Mouse (Mus musculus) kidney, postnatal 4 days (tissue): ENCODE measurements at regions not wholly inside any gene's neighbourhood (a gene's known extent, or its start where the extent isn't known, plus 50 kb on each side); places are given as distances from the start of the nearest gene placed in this dataset.

Experiments
- DNase-seq, 2 experiments: peaks; one replicate each; pipeline ENCODE4 v3.0.0; 2021; ENCODE audit warnings: mixed read lengths in 2 of 2

GRCm38 (mm10) chr14:62003013-62003781 lies 289.2 kb upstream of the Rnaseh2b start:
- DNase-seq, result peak; percentile 52 to 63

GRCm38 (mm10) chr14:62003797-62004196 lies 288.6 kb upstream of the Rnaseh2b start:
- DNase-seq, result no peak

GRCm38 (mm10) chr14:62008707-62009106 lies 283.7 kb upstream of the Rnaseh2b start:
- no peak for DNase-seq

GRCm38 (mm10) chr14:62018804-62019203 lies 273.6 kb upstream of the Rnaseh2b start:
- no peak for DNase-seq

GRCm38 (mm10) chr14:62020996-62021395 lies 271.4 kb upstream of the Rnaseh2b start:
- no peak for DNase-seq

GRCm38 (mm10) chr14:62022193-62022592 lies 270.2 kb upstream of the Rnaseh2b start:
- DNase-seq, result no peak

GRCm38 (mm10) chr14:62023022-62023421 lies 269.4 kb upstream of the Rnaseh2b start:
- DNase-seq, result peak; percentile 36 to 56

- DNase-seq, result no peak
Measured at GRCm38 (mm10) chr14:62027751-62028279, 264.6 kb upstream of the Rnaseh2b start.

- DNase-seq, result no peak
Measured at GRCm38 (mm10) chr14:62030059-62030458, 262.3 kb upstream of the Rnaseh2b start.

GRCm38 (mm10) chr14:62033661-62034060 lies 258.7 kb upstream of the Rnaseh2b start:
- DNase-seq, result no peak

GRCm38 (mm10) chr14:62034664-62035063 lies 257.7 kb upstream of the Rnaseh2b start:
- DNase-seq, result no peak

GRCm38 (mm10) chr14:62035416-62035815 lies 257.0 kb upstream of the Rnaseh2b start:
- no peak for DNase-seq

GRCm38 (mm10) chr14:62037514-62037913 lies 254.9 kb upstream of the Rnaseh2b start:
- DNase-seq, result no peak

GRCm38 (mm10) chr14:62037917-62038316 lies 254.5 kb upstream of the Rnaseh2b start:
- no peak for DNase-seq

- peak; percentile 82 to 85 for DNase-seq
Measured at GRCm38 (mm10) chr14:62042305-62043116, 249.9 kb upstream of the Rnaseh2b start.

- no peak for DNase-seq
Measured at GRCm38 (mm10) chr14:62043117-62043422, 249.3 kb upstream of the Rnaseh2b start.

- DNase-seq, result no peak
Measured at GRCm38 (mm10) chr14:62050941-62051340, 241.4 kb upstream of the Rnaseh2b start.

- no peak for DNase-seq
Measured at GRCm38 (mm10) chr14:62051923-62052322, 240.5 kb upstream of the Rnaseh2b start.

- no peak for DNase-seq
Measured at GRCm38 (mm10) chr14:62053004-62053403, 239.4 kb upstream of the Rnaseh2b start.

- DNase-seq, result no peak
Measured at GRCm38 (mm10) chr14:62057096-62057495, 235.3 kb upstream of the Rnaseh2b start.

GRCm38 (mm10) chr14:62058100-62058499 lies 234.3 kb upstream of the Rnaseh2b start:
- no peak for DNase-seq

- DNase-seq, result no peak
Measured at GRCm38 (mm10) chr14:62071140-62071539, 221.2 kb upstream of the Rnaseh2b start.

GRCm38 (mm10) chr14:62084047-62084446 lies 208.3 kb upstream of the Rnaseh2b start:
- peak; percentile 7 to 20 for DNase-seq

GRCm38 (mm10) chr14:62088174-62088573 lies 204.2 kb upstream of the Rnaseh2b start:
- no peak for DNase-seq
